Mouse (Mus musculus) embryonic fibroblast, embryonic 13.5 days (primary cell): ENCODE measurements around the gene Vmn2r90. TPM values are rescaled to one million over a fixed set of nuclear protein-coding genes. Genes with fewer than 3 reads are reported as not detected.

Experiments used
- H3K27ac ChIP-seq: 2 replicates; pipeline ENCODE4 v1.5.1; 2012; ENCODE audit warnings: low read length, control low read depth, inconsistent platforms; ENCODE audit not compliant: insufficient read depth
- H3K4me1 ChIP-seq: 2 replicates; pipeline ENCODE4 v1.6.1; 2011; ENCODE audit warnings: low read length; ENCODE audit not compliant: control insufficient read depth, insufficient read depth
- H3K4me3 ChIP-seq: 2 replicates; pipeline ENCODE4 v1.5.1; 2011; ENCODE audit warnings: mild to moderate bottlenecking, control low read depth, low read length; ENCODE audit not compliant: insufficient read depth
- CTCF ChIP-seq: IDR thresholded peaks from 2 replicates; pipeline ENCODE4 v1.5.1; 2011; ENCODE audit warnings: mild to moderate bottlenecking, control low read depth, low read length, moderate library complexity, borderline replicate concordance; ENCODE audit not compliant: insufficient read depth
- POLR2A ChIP-seq: IDR thresholded peaks from 2 replicates; pipeline ENCODE4 v1.6.1; 2011; ENCODE audit warnings: low read depth, mild to moderate bottlenecking, control low read depth, low read length, moderate library complexity
- polyA plus RNA-seq: library from polyadenylated mRNA; stranded (reverse); fragments of >200 nt; gene quantifications from 2 replicates; pipeline ENCODE4 v1.2.4, GENCODE M21; 2011; ENCODE audit warnings: low read depth; ENCODE audit not compliant: missing spikeins, insufficient read length

Gene Vmn2r90
- polyA plus RNA-seq, 1 experiment: not detected

- no peak overlapping the region for H3K4me3 ChIP-seq
- no peak for TF ChIP-seq CTCF
- no peak for TF ChIP-seq POLR2A
- no peaks in the 10 kb centered on the region; the same call in 1 of the 2 replicates for H3K4me1 ChIP-seq
- H3K27ac ChIP-seq: no peak overlapping the region
These were observed 59.2 kb downstream of the Vmn2r90 start for GRCm38 (mm10) chr17:17762614-17763293.

GRCm38 (mm10) chr17:17764206-17764605, 60.7 kb downstream of the Vmn2r90 start:
- TF ChIP-seq CTCF (no peak), POLR2A (no peak)
- H3K27ac ChIP-seq: no peak overlapping the region
- H3K4me3 ChIP-seq: no peak overlapping the region
- H3K4me1 ChIP-seq: no peaks in the 10 kb centered on the region; the same call in 1 of the 2 replicates

- TF ChIP-seq POLR2A (no peak), CTCF (no peak)
These were observed 62.9 kb downstream of the Vmn2r90 start for GRCm38 (mm10) chr17:17766481-17766880.

More at GRCm38 (mm10) chr17:17766481-17766880, 62.9 kb downstream of the Vmn2r90 start:
- no peaks in the 10 kb centered on the region; the same call in 1 of the 2 replicates for H3K4me1 ChIP-seq
- no peak overlapping the region for H3K27ac ChIP-seq
- no peak overlapping the region for H3K4me3 ChIP-seq

Other genes starting within 250 kb of the Vmn2r90 start
- 78.7 and 92.3 TPM in 2 replicates for gene Lnpep, start 78.7 kb upstream of the Vmn2r90 start, polyA plus RNA-seq
- 122 and 140 TPM in 2 replicates for gene Spaca6, start 123.4 kb downstream of the Vmn2r90 start, polyA plus RNA-seq
- 0.32 TPM in 1 of 2 replicates, not detected in the other for gene Has1, start 151.5 kb downstream of the Vmn2r90 start, polyA plus RNA-seq
- gene Fpr1, start 180.2 kb downstream of the Vmn2r90 start, polyA plus RNA-seq: not detected in 2 replicates
- not detected in 2 replicates for gene Fpr2, start 184.1 kb downstream of the Vmn2r90 start, polyA plus RNA-seq
- not detected in 2 replicates for gene Fpr3, start 184.1 kb downstream of the Vmn2r90 start, polyA plus RNA-seq